ENCODE assay signal across 17 mouse cellular contexts in the genomic region with DNA sequence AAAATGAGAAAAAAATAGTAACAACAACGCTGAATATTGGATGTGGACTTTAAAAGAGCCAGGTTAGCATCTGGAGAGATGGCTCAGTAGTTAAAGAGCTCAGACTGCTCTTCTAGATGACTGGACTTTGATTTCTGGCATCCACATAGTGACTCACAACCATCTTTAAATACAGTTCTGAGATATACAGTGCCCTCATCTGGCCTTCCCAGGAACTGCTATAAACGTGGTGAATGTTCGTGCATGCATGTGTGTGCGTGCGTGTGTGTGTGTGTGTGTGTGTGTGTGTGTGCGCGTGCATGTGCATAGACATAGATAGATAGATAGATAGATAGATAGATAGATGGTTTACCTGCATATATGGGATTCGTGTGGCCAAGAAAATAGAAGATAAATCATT. TPM values are rescaled to one million over a fixed set of nuclear protein-coding genes. Genes with fewer than 3 reads are reported as not detected.
DNase-seq lines count a peak whose midpoint lies in the region; ATAC-seq and TF ChIP-seq lines count a peak whose summit lies in the region.
"Had no signal": no experiment of that assay in that cellular context is flagged by ENCODE, and none has a peak within 500 bp of the region (broad histone marks: within the 10 kb centered on the region; RNA-seq: fewer than 3 reads in every experiment).

No protein-coding gene starts in this region.

- H3K9me3 ChIP-seq in liver, postnatal 0 days (ENCODE audit: low read length): no peaks in the 10 kb centered on the region
- H3K9me3 ChIP-seq in E14TG2a.4 (ENCODE audit: low read length): no peaks in the 10 kb centered on the region
- H3K9me3 ChIP-seq: heart, embryonic 13.5 days; hindbrain, embryonic 13.5 days; limb, embryonic 15.5 days had no signal

- TF ChIP-seq CTCF in gastrocnemius, adult 2 months (IDR thresholded peaks at IDR 0.05): peak; percentile 5; the same call in 1 of the 2 replicates
- peak; percentile 45; the same call in 1 of the 2 replicates for TF ChIP-seq CTCF in liver, postnatal 0 days (IDR thresholded peaks at IDR 0.05; ENCODE audit: low read depth)
- TF ChIP-seq CTCF in E14TG2a.4 (conservative IDR thresholded peaks at IDR 0.05; ENCODE audit: low read length): peak; percentile 38

- no peak overlapping the region for H3K4me3 ChIP-seq in gastrocnemius, adult 2 months
- no peak overlapping the region for H3K4me3 ChIP-seq in liver, postnatal 0 days (ENCODE audit: low read depth, low read length)
- no peak overlapping the region for H3K4me3 ChIP-seq in E14TG2a.4 (replicated peaks; ENCODE audit: low read length)
- H3K4me3 ChIP-seq: heart, embryonic 13.5 days; hindbrain, embryonic 13.5 days; limb, embryonic 15.5 days had no signal

- no peak overlapping the region for H3K9ac ChIP-seq in liver, postnatal 0 days (replicated peaks)
- H3K9ac ChIP-seq: heart, embryonic 13.5 days; hindbrain, embryonic 13.5 days; limb, embryonic 15.5 days had no signal

- intact Hi-C loops in gastrocnemius, adult 2 months (cut with DNase I): no loop called here
- intact Hi-C loops in gastrocnemius, postnatal 36 days (cut with DNase I): no loop called here

- no peaks in the 10 kb centered on the region for H3K36me3 ChIP-seq in liver, postnatal 0 days (replicated peaks; ENCODE audit: insufficient read depth, low read length)
- H3K36me3 ChIP-seq in E14TG2a.4 (ENCODE audit: insufficient read depth, low read length): no peaks in the 10 kb centered on the region
- H3K36me3 ChIP-seq: heart, embryonic 13.5 days; hindbrain, embryonic 13.5 days; limb, embryonic 15.5 days had no signal

- no peak overlapping the region for H3K27ac ChIP-seq in gastrocnemius, adult 2 months
- no peak overlapping the region for H3K27ac ChIP-seq in liver, postnatal 0 days (ENCODE audit: low read depth)
- H3K27ac ChIP-seq: heart, embryonic 13.5 days; hindbrain, embryonic 13.5 days; limb, embryonic 15.5 days had no signal

- no peak for TF ChIP-seq EP300 in liver, postnatal 0 days (IDR thresholded peaks at IDR 0.05; ENCODE audit: low read depth)

- H3K27me3 ChIP-seq in liver, postnatal 0 days (ENCODE audit: insufficient read depth, low read length): no peaks in the 10 kb centered on the region
- H3K27me3 ChIP-seq in E14TG2a.4 (ENCODE audit: insufficient read depth, low read length): 0 out of 2 replicates have a peak, but pooled peaks cover 5% of the 10 kb centered on the region
- H3K27me3 ChIP-seq: hindbrain, embryonic 13.5 days; limb, embryonic 15.5 days had no signal

- WGBS in liver, postnatal 0 days (ENCODE audit: insufficient replicate concordance): 82% methylated on average over 8 of the region's 8 CpGs

- peak; percentile 10 for DNase-seq in gastrocnemius, adult 2 months
- no peak for DNase-seq in gastrocnemius, postnatal 36 days
- DNase-seq in liver, postnatal 0 days: no peak
- no peak for DNase-seq in liver
- no peak for DNase-seq in neural tube, embryonic 10.5 days (ENCODE audit: extremely low spot score, low spot score)
- DNase-seq: gastrocnemius, postnatal 14 days; kidney, adult 2 months; lung, postnatal 4 days; midbrain, embryonic 14.5 days; right cerebral cortex, adult 18-20 months had no signal

- ATAC-seq in liver, postnatal 0 days: no peak
- ATAC-seq in granulocyte monocyte progenitor cell, adult 5-6 weeks (replicated peaks; ENCODE audit: poor library complexity, severe bottlenecking): peak; percentile 69
- no peak for ATAC-seq in monocyte, adult 5-6 weeks (replicated peaks; ENCODE audit: insufficient number of reproducible peaks, low FRiP score, low TSS enrichment, poor library complexity, severe bottlenecking)
- ATAC-seq: forebrain, embryonic 14.5 days had no signal

- H3K4me2 ChIP-seq in liver, postnatal 0 days (ENCODE audit: low read depth, low read length): no peak overlapping the region
- H3K4me2 ChIP-seq: heart, embryonic 13.5 days; hindbrain, embryonic 13.5 days; limb, embryonic 15.5 days had no signal

- H3K4me1 ChIP-seq in liver, postnatal 0 days (ENCODE audit: insufficient read depth): peaks cover under 1% of the 10 kb centered on the region; the same call in 1 of the 2 replicates
- no peaks in the 10 kb centered on the region for H3K4me1 ChIP-seq in E14TG2a.4 (replicated peaks; ENCODE audit: low read depth, low read length)
- H3K4me1 ChIP-seq: heart, embryonic 13.5 days had no signal

RNA-seq across cellular contexts. Expression of a gene that starts 30.3 kb away (rescaled TPM):
- 10 to 100 TPM; 58.9 to 99.2 TPM for total RNA-seq in gastrocnemius, adult 2 months (2021)
- 10 to 100 TPM; 58.9 to 71.9 TPM for total RNA-seq in gastrocnemius, postnatal 36 days (2021)
- polyA plus RNA-seq in liver, postnatal 0 days (2015; fragmentation: Nextera tagmentation; extraction: Ambion mirVana): 0.13 and 0.15 TPM in 2 replicates
- not detected in 2 replicates for total RNA-seq in granulocyte monocyte progenitor cell, adult 5-6 weeks (2014; fragmentation: Nextera tagmentation)
- total RNA-seq in granulocyte monocyte progenitor cell, adult 5-6 weeks (2017): not detected in 2 replicates
- total RNA-seq in monocyte, adult 5-6 weeks (2017): not detected in 3 replicates

Comparison
In these comparisons a context has a peak if more than half of its experiments do, and no peak if none do; other contexts are left out.
1. RNA of a gene that starts 30.3 kb away (total RNA-seq): 58.9 to 99.2 TPM in gastrocnemius, adult 2 months and 58.9 to 71.9 TPM in gastrocnemius, postnatal 36 days; not detected in granulocyte monocyte progenitor cell, adult 5-6 weeks and not detected in monocyte, adult 5-6 weeks; every median in the first group is over 10 times any median in the second.
2. Peak in every context shown above with its lines, with median percentiles within 50 percentile points of each other: CTCF ChIP-seq.